ENCODE assay signal across 8 mouse cellular contexts in the genomic region with DNA sequence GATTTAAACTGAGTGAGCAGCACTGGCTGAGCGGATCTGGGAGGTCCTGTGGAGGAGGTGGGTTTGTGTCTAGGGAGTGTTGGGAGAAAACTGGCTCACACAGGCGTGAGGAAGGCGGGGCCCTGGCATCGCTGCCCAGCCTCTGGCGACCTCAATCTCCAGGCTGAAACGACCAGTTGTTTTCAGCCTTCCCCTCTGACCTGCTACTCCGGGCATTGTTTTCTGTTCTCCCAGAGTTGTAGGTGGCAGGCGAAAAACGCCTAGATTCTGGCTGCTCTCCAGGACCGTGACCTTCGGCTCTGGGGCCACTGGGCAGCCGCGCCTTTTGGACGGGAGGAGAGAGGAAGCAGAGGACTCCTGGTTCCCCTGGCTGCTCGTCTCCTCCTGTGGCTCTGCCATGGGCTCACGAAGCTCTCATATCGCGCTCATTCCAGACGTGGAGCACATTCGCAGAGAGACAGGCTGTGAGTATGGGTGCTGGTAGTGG. TPM values are rescaled to one million over a fixed set of nuclear protein-coding genes. Genes with fewer than 3 reads are reported as not detected.
DNase-seq lines count a peak whose midpoint lies in the region; ATAC-seq lines count a peak whose summit lies in the region.

A gene (plus strand): TSS at position 182 of the 487 bp plus-strand sequence.

- H3K9me3 ChIP-seq in forebrain, embryonic 15.5 days: no peaks in the 10 kb centered on the region
- no peaks in the 10 kb centered on the region for H3K9me3 ChIP-seq in limb, embryonic 10.5 days (replicated peaks)
- no peaks in the 10 kb centered on the region; the same call in 1 of the 2 replicates for H3K9me3 ChIP-seq in midbrain, embryonic 11.5 days (ENCODE audit: control insufficient read depth, low read length)

- H3K9ac ChIP-seq in forebrain, embryonic 15.5 days (replicated peaks): 0 out of 2 replicates have a peak within 1 kb of the TSS, but pooled peaks have one; percentile 15
- peak within 1 kb of the TSS; percentile 28; the same call in 1 of the 2 replicates for H3K9ac ChIP-seq in midbrain, embryonic 11.5 days (ENCODE audit: low read length)

- WGBS in forebrain, embryonic 15.5 days: 36% methylated on average over 20 of the region's 20 CpGs
- WGBS in limb, embryonic 10.5 days: 23% methylated on average over 20 of the region's 20 CpGs
- WGBS in midbrain, embryonic 11.5 days: 34% methylated on average over 20 of the region's 20 CpGs

- DNase-seq in adrenal gland, postnatal 14 days: peak; percentile 69
- peak; percentile 26 for DNase-seq in heart, postnatal 4 days
- DNase-seq in limb, embryonic 10.5 days (ENCODE audit: low spot score): peak; percentile 32
- peak; percentile 85 for DNase-seq in midbrain, embryonic 11.5 days (ENCODE audit: low spot score, missing footprints)
- DNase-seq in testis, postnatal 14 days (ENCODE audit: low spot score): peak; percentile 70
- DNase-seq in right cerebral cortex, postnatal 36 days (ENCODE audit: low spot score in 2 of 2): no peak
- DNase-seq in natural killer cell, adult 2 months (ENCODE audit: low spot score in 2 of 2): no peak

- no peaks in the 10 kb centered on the region for H3K36me3 ChIP-seq in forebrain, embryonic 15.5 days
- H3K36me3 ChIP-seq in limb, embryonic 10.5 days: no peaks in the 10 kb centered on the region
- H3K36me3 ChIP-seq in midbrain, embryonic 11.5 days (ENCODE audit: control insufficient read depth, insufficient read depth, low read length): no peaks in the 10 kb centered on the region

- ATAC-seq in forebrain, embryonic 15.5 days (replicated peaks): no peak
- no peak for ATAC-seq in midbrain, embryonic 11.5 days (ENCODE audit: low FRiP score)

- H3K4me3 ChIP-seq in forebrain, embryonic 15.5 days: peak within 1 kb of the TSS; percentile 8
- H3K4me3 ChIP-seq in limb, embryonic 10.5 days: peak within 1 kb of the TSS; percentile 31
- H3K4me3 ChIP-seq in midbrain, embryonic 11.5 days (ENCODE audit: low read depth, low read length): no peak within 1 kb of the TSS

- H3K27ac ChIP-seq in forebrain, embryonic 15.5 days (replicated peaks): no peak within 1 kb of the TSS
- no peak within 1 kb of the TSS for H3K27ac ChIP-seq in limb, embryonic 10.5 days
- H3K27ac ChIP-seq in midbrain, embryonic 11.5 days (ENCODE audit: low read depth, low read length): no peak within 1 kb of the TSS

- no peaks in the 10 kb centered on the region for H3K27me3 ChIP-seq in forebrain, embryonic 15.5 days
- peaks cover 26% of the 10 kb centered on the region for H3K27me3 ChIP-seq in limb, embryonic 10.5 days (ENCODE audit: low read depth, poor library complexity, severe bottlenecking)
- no peaks in the 10 kb centered on the region for H3K27me3 ChIP-seq in midbrain, embryonic 11.5 days (ENCODE audit: control insufficient read depth, insufficient read depth, low read length)

- H3K4me1 ChIP-seq in forebrain, embryonic 15.5 days: 0 out of 2 replicates have a peak, but pooled peaks cover 5% of the 10 kb centered on the region
- peaks cover 10% of the 10 kb centered on the region for H3K4me1 ChIP-seq in limb, embryonic 10.5 days
- H3K4me1 ChIP-seq in midbrain, embryonic 11.5 days (ENCODE audit: control insufficient read depth, insufficient read depth, low read length): no peaks in the 10 kb centered on the region; the same call in 1 of the 2 replicates

- H3K4me2 ChIP-seq in forebrain, embryonic 15.5 days (replicated peaks): peak within 1 kb of the TSS; percentile 27
- H3K4me2 ChIP-seq in midbrain, embryonic 11.5 days: peak within 1 kb of the TSS; percentile 29; the same call in 1 of the 2 replicates

RNA-seq across cellular contexts. Expression of the gene that starts here (rescaled TPM):
- 2.4 and 5.1 TPM in 2 replicates for total RNA-seq in adrenal gland, postnatal 14 days (2021)
- 0.31 and 0.83 TPM in 2 replicates for polyA plus RNA-seq in forebrain, embryonic 15.5 days (2015; fragmentation: Nextera tagmentation; extraction: Ambion mirVana)
- total RNA-seq in heart, postnatal 4 days (2021): 1 to 10 TPM; 1.3 to 1.9 TPM
- polyA plus RNA-seq in limb, embryonic 10.5 days (2016; fragmentation: Nextera tagmentation; extraction: Ambion mirVana): not detected in 2 replicates
- 0.20 and 0.29 TPM in 2 replicates for polyA plus RNA-seq in midbrain, embryonic 11.5 days (2014; fragmentation: Nextera tagmentation; extraction: Ambion mirVana)

Comparison
In these comparisons a context has a peak if more than half of its experiments do, and no peak if none do; other contexts are left out.
1. Peak in DNase-seq and H3K4me3 ChIP-seq in limb, embryonic 10.5 days; RNA of the gene not detected or under 1 TPM.
2. Peak in DNase-seq, H3K9ac ChIP-seq and H3K4me2 ChIP-seq in midbrain, embryonic 11.5 days; RNA of the gene not detected or under 1 TPM.
3. DNase-seq: peak in adrenal gland, postnatal 14 days (single experiment), heart, postnatal 4 days (single experiment) and testis, postnatal 14 days (single experiment); none in right cerebral cortex, postnatal 36 days (0 of 2) and natural killer cell, adult 2 months (0 of 2).